Mouse (Mus musculus): ENCODE results near the gene Nrxn3. TPM values are rescaled to one million over a fixed set of nuclear protein-coding genes. Genes with fewer than 3 reads are reported as not detected.
A peak's percentile ranks its signal among the peaks of the same experiment; 100 is the strongest.

Gene Nrxn3
- polyA plus RNA-seq (2016; fragmentation: Nextera tagmentation; extraction: Ambion mirVana) = 3.7 and 4.8 TPM in 2 replicates

DNA sequence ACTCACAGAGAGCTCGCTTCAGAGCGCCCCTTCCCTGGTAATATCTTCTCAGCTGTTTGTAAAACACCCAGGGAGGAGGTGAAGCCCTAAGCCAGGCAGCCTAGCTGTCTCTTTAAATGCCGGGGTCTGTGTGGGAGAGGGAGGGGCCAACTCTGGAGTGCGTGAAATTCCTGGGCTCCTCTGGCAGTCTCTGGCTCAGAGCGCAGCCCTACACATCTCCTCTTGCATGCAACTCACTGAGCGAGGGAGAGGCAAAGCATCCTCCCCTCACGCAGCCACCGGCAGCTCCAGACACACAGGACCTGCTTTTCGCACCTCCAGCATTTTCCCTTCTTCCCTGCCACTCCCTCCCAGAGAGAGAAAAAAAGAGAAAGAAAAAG lies at the start of gene Nrxn3:
Gene Nrxn3 (plus strand): TSS at position 186 of the 380 bp plus-strand sequence.
- DNase-seq (ENCODE audit: low spot score) = peak; percentile 84
- Histone ChIP-seq H3K27ac (no peak within 1 kb of the TSS), H3K9me3 (no peaks in the 10 kb centered on the region), H3K36me3 (no peaks in the 10 kb centered on the region), H3K27me3 (ENCODE audit: insufficient read depth, poor library complexity, severe bottlenecking) (no peaks in the 10 kb centered on the region), H3K4me3 (peak within 1 kb of the TSS; percentile 48), H3K4me1 (0 out of 2 replicates have a peak, but pooled peaks cover 5% of the 10 kb centered on the region)
- under 1% methylated on average over 9 of the region's 9 CpGs for WGBS

DNA sequence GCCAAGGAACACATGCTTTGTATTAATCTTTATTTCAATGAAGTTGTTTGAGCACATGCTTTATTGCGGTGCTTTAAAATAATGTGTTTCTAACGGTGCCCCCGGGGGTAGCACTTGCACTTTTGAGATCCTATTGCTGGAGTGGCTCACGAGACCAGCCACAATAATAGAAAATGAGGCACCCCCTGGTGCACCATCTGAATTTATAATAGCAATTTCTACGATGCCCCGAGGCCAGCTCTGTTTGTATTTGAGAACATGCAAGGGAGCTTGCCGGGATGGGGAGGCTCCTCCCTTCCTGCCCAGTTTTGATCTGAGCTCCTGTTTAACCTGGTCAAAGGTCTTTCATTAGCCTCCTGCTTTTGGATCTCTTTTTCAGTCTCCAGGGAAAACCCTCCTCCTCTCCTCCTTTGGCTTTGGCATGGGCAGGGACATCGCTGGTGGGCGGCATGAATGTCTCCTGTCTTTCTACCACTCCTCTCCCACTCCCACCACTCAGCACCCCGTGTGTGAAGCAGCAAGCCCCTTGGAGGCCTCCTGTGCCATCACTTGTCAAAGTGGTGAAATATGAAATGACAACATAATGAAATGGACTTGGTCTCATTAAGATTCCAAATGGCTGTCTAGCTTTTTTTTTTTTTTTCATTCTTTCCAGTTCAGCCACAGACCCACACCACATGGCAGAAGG lies 18.4 kb upstream of the Nrxn3 start:
- Histone ChIP-seq H3K27me3 (ENCODE audit: insufficient read depth, poor library complexity, severe bottlenecking) (no peaks in the 10 kb centered on the region), H3K36me3 (no peaks in the 10 kb centered on the region), H3K9me3 (no peaks in the 10 kb centered on the region), H3K27ac (no peak overlapping the region), H3K4me3 (no peak overlapping the region), H3K4me1 (no peaks in the 10 kb centered on the region)
- 75% methylated on average over 10 of the region's 10 CpGs for WGBS
- DNase-seq (ENCODE audit: low spot score) = no peak

DNA sequence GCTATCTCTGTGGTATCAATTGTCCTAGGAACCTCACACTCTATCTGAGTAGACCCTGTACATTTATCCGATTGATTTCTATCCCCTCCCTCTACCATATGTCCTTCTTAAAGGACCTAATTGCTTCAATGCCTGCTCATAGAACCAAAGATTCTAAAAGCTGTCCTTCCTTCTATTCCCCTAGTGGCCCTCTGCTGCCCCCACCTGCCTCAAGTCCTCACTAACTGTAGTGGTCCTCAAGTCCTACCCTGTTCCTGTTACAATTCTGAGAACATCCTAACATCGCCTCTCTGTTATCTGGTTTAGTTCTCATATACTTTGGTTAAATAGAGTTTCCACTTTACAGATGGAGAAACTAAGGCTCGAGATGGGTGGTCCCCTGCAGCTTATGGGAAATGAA lies 16.7 kb upstream of the Nrxn3 start:
- no peaks in the 10 kb centered on the region for H3K36me3 ChIP-seq
- 61% methylated on average over 3 of the region's 3 CpGs for WGBS
- no peak for DNase-seq (ENCODE audit: low spot score)
- H3K27ac ChIP-seq = no peak overlapping the region
- H3K4me1 ChIP-seq = no peaks in the 10 kb centered on the region
- no peaks in the 10 kb centered on the region for H3K9me3 ChIP-seq
- H3K4me3 ChIP-seq = no peak overlapping the region
- no peaks in the 10 kb centered on the region for H3K27me3 ChIP-seq (ENCODE audit: insufficient read depth, poor library complexity, severe bottlenecking)

DNA sequence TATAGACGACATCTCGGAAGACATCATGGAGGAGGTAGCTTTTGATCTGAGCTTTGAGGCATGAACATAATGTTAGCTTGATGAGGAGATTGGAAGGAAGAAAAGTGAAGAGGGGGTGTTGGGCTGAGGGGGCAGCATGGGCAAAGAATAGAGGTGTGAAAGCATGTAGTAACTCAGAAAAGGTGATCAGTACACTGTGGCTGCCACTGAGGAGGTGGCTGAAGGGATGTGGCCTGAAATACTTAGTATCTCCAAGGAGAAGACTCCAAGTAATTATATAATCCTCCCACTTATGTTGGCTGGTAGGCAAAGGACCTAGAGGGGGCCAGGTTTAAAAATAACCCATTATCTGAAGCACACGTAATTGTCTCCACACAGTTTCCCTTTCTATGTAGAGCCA lies 14.9 kb upstream of the Nrxn3 start:
- H3K36me3 ChIP-seq = no peaks in the 10 kb centered on the region
- no peaks in the 10 kb centered on the region for H3K27me3 ChIP-seq (ENCODE audit: insufficient read depth, poor library complexity, severe bottlenecking)
- DNase-seq (ENCODE audit: low spot score) = no peak
- H3K9me3 ChIP-seq = no peaks in the 10 kb centered on the region
- H3K4me3 ChIP-seq = no peak overlapping the region
- 67% methylated on average over 3 of the region's 3 CpGs for WGBS
- no peak overlapping the region for H3K27ac ChIP-seq
- H3K4me1 ChIP-seq = no peaks in the 10 kb centered on the region

DNA sequence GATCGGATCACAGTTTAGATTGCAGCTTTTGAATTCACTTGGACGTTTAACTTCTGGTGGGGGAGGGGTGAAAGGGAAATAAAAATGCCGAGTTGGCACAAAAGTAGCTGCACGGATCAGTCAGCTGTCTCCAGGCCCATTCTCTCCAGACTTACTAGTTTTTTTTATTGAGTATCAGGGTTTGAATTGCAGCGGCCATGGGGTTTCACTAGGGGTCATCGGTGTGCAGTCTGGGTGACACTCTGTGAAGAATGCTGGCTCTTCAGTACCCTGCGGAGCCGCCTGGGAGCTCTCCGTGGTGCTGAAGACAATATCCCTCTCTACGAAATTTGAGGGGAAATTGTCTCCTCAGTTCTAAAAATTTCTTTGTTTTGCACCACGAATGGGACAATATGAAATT lies 13.5 kb upstream of the Nrxn3 start:
- no peak overlapping the region for H3K27ac ChIP-seq
- no peak overlapping the region for H3K4me3 ChIP-seq
- WGBS = 10% methylated on average over 11 of the region's 11 CpGs
- no peaks in the 10 kb centered on the region for H3K9me3 ChIP-seq
- peak; percentile 83 for DNase-seq (ENCODE audit: low spot score)
- H3K4me1 ChIP-seq = no peaks in the 10 kb centered on the region
- no peaks in the 10 kb centered on the region for H3K36me3 ChIP-seq
- no peaks in the 10 kb centered on the region for H3K27me3 ChIP-seq (ENCODE audit: insufficient read depth, poor library complexity, severe bottlenecking)

DNA sequence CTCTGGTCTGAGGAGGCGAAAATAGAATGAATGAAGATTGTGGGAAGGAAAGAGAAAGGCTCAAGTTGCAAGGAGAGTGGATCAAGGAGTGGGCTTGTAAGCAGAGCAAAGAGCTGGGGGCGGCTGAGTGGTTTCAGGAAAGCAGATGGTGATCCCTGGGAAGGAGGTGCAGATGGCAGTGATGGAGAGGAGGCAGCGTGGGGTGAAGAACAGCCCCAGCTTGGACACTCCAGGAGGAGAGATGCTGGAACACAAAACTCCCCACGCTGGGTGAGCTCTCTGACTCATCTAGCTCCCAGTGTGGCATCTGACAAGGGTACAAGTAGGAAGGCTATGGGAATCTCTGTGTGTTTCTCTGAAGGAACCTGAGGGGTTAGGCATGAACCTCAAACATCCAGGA lies 9.2 kb upstream of the Nrxn3 start:
- 55% methylated on average over 4 of the region's 4 CpGs for WGBS
- Histone ChIP-seq H3K4me3 (no peak overlapping the region), H3K4me1 (no peaks in the 10 kb centered on the region), H3K27ac (no peak overlapping the region), H3K9me3 (no peaks in the 10 kb centered on the region), H3K27me3 (ENCODE audit: insufficient read depth, poor library complexity, severe bottlenecking) (no peaks in the 10 kb centered on the region), H3K36me3 (no peaks in the 10 kb centered on the region)
- no peak for DNase-seq (ENCODE audit: low spot score)

DNA sequence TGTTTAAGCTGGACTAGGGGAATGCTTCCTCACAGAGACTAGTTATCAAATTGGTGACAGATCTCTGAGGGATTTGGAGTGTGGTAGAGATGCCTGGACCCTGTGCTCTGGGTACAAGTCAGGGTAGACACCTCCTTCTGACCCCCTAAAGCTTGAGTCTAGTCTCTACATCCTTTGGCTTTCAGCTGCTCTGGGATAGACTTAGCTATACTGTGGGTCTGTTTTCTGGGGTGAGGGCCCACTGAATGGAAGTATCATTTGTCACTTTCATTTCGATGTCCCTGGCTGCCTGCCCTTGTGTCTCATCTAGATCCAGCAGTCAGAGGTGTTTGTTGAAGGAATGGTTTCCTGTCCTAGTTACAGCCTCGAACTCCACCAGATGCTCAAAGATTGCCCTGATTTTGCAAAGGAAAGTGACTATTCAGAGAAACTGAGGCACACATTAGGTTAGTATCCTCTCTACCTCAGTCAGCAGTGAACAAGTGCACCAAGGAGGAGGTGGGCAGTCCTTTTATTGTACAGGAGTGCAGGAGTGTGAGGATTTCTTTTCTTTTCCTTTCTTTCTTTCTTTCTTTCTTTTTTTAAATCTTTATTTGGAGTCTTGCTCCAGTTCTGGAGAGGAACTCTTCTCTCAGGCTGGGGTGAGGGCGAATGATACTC lies 515 bp upstream of the Nrxn3 start:
- peak overlapping the region; percentile 48; the same call in 1 of the 2 replicates for H3K4me3 ChIP-seq

DNA sequence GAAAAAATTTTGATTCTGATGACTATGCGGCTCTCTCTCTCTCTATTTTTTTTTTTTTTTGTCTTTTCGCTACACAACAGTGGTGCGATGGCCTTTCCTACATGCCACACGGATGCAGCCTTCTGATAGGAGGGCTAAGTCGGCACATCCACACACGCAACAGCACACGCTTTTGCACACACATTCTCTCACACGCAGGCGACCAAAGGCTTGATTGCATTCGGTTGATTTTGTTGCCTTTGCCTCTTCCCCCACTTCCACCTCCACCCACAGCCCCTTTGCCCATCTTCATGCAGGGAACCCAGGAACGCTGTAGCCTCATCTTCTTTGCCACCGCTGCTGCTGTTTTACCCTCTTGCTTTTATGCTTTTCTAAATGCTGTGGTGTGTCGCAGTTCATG lies 3.6 kb downstream of the Nrxn3 start:
- no peak overlapping the region for H3K27ac ChIP-seq
- H3K36me3 ChIP-seq = no peaks in the 10 kb centered on the region
- H3K4me1 ChIP-seq = 0 out of 2 replicates have a peak, but pooled peaks cover 5% of the 10 kb centered on the region
- H3K4me3 ChIP-seq = no peak overlapping the region
- DNase-seq (ENCODE audit: low spot score) = no peak
- no peaks in the 10 kb centered on the region for H3K27me3 ChIP-seq (ENCODE audit: insufficient read depth, poor library complexity, severe bottlenecking)
- WGBS = 91% methylated on average over 13 of the region's 13 CpGs
- no peaks in the 10 kb centered on the region for H3K9me3 ChIP-seq

More for the DNA sequence above, 515 bp upstream of the Nrxn3 start:
- Histone ChIP-seq H3K4me1 (0 out of 2 replicates have a peak, but pooled peaks cover 5% of the 10 kb centered on the region), H3K9me3 (no peaks in the 10 kb centered on the region), H3K27me3 (ENCODE audit: insufficient read depth, poor library complexity, severe bottlenecking) (no peaks in the 10 kb centered on the region), H3K36me3 (no peaks in the 10 kb centered on the region), H3K27ac (no peak overlapping the region)
- 24% methylated on average over 3 of the region's 3 CpGs for WGBS
- DNase-seq (ENCODE audit: low spot score) = no peak

DNA sequence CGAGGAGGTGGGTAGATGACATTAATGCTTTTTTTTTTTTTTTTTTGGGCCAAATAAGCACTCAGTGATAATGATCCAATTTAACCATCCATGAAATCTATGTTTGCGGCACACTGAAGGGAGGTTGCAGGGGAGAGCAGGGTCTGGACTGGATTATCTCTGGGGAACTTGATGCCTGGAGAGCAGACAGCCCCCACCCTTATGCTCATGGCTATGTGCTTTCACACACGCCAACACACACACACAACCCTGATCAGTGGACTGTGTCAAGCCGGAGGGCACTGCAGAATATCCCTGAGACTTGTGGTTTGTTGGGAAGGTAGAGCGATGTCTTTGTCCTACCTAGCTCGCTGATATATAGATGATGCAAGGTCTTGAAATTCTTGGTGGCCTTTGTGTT lies 4.1 kb downstream of the Nrxn3 start:
- Histone ChIP-seq H3K27ac (no peak overlapping the region), H3K9me3 (no peaks in the 10 kb centered on the region), H3K4me1 (0 out of 2 replicates have a peak, but pooled peaks cover 5% of the 10 kb centered on the region), H3K4me3 (no peak overlapping the region), H3K27me3 (ENCODE audit: insufficient read depth, poor library complexity, severe bottlenecking) (no peaks in the 10 kb centered on the region), H3K36me3 (no peaks in the 10 kb centered on the region)
- WGBS = 80% methylated on average over 6 of the region's 6 CpGs
- no peak for DNase-seq (ENCODE audit: low spot score)

DNA sequence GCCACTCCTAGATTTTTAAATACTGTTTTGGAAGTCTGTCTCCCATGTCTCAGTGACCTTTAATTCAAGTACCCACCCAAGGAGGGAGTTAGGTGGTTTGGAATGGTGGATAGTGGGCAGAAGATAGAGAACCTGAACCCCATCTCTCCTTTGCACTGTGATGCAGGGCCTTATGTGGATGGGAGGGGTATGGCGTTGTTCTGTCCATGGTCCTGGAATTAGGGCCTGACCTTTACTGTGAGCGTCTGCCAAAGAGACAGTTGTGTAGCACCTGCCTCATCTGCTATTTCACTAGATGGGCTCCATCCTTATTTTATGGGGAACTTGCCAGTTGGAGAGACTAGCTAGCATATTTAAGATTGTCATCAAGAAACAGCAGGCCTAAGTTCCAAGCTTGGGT lies 8.0 kb downstream of the Nrxn3 start:
- H3K4me3 ChIP-seq = no peak overlapping the region
- DNase-seq (ENCODE audit: low spot score) = no peak
- H3K36me3 ChIP-seq = no peaks in the 10 kb centered on the region
- no peaks in the 10 kb centered on the region for H3K4me1 ChIP-seq
- no peak overlapping the region for H3K27ac ChIP-seq
- 36% methylated on average over 2 of the region's 2 CpGs for WGBS
- no peaks in the 10 kb centered on the region for H3K9me3 ChIP-seq
- H3K27me3 ChIP-seq (ENCODE audit: insufficient read depth, poor library complexity, severe bottlenecking) = no peaks in the 10 kb centered on the region

DNA sequence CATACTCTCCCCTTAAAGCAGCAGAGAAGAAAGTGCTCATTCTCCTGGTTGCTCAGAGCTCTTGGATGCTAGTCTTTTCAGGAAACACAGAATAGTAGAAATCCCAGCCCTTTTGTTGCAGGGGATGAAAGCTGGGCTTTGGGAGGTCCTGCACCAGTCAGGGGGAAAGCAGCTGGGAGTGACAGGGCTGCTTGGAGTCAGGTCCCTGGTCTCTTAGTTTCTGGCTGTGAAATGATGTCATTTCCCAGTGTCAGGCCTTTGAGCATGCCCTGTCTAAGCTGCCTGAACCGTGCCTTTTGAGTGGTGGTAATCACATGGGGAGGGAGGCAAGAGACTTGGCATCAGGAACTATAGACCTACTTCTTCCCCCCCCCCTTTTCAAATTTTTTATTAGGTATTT lies 12.4 kb downstream of the Nrxn3 start:
- no peak for DNase-seq (ENCODE audit: low spot score)
- H3K36me3 ChIP-seq = no peaks in the 10 kb centered on the region
- 36% methylated on average over 1 of the region's 1 CpGs for WGBS
- H3K4me1 ChIP-seq = no peaks in the 10 kb centered on the region
- no peaks in the 10 kb centered on the region for H3K27me3 ChIP-seq (ENCODE audit: insufficient read depth, poor library complexity, severe bottlenecking)
- no peaks in the 10 kb centered on the region for H3K9me3 ChIP-seq
- H3K27ac ChIP-seq = no peak overlapping the region
- H3K4me3 ChIP-seq = no peak overlapping the region

DNA sequence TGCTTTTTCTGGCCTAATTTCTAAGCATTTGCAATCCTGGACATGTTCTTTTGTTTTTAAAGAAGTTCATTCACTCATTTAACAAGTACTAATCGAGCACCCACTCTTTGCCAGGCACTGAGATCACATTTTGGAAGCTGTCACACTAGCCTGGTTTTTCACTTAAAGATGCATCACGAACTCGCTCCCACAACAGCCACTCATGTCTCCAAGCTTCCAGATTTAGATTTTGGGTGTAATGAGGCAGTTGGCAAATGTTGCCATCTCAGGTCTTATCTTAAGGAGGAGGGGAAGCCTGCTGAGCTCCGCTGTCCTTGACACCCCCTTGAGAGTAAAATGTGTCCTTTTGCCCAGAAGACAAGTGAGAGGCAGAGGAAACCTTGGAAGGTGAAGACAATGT lies 14.4 kb downstream of the Nrxn3 start:
- no peak for DNase-seq (ENCODE audit: low spot score)
- WGBS = 61% methylated on average over 4 of the region's 4 CpGs
- no peaks in the 10 kb centered on the region for H3K27me3 ChIP-seq (ENCODE audit: insufficient read depth, poor library complexity, severe bottlenecking)
- H3K4me1 ChIP-seq = no peaks in the 10 kb centered on the region
- no peaks in the 10 kb centered on the region for H3K36me3 ChIP-seq
- no peak overlapping the region for H3K4me3 ChIP-seq
- no peaks in the 10 kb centered on the region for H3K9me3 ChIP-seq
- H3K27ac ChIP-seq = no peak overlapping the region

DNA sequence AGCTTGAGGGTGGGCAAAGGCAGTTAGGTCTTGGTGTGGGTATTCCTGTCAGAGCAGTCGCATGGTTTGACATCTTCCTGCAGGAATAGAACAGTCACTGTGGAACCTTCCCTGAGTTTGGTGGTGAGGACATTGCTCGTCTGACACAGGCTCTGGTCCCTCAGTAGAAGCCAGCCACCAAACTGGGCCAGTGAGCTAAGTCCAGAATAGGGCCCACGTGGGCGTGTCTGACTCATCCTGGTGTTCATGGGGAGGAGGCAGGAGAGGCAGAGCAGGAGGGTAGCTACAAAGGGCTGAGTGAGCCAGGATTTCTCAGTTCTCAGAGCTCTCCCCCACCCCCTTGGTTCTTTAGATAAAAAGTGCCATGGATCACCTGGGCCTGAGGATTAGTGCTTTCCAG lies 15.9 kb downstream of the Nrxn3 start:
- no peak overlapping the region for H3K27ac ChIP-seq
- H3K4me3 ChIP-seq = no peak overlapping the region
- H3K9me3 ChIP-seq = no peaks in the 10 kb centered on the region
- no peaks in the 10 kb centered on the region for H3K27me3 ChIP-seq (ENCODE audit: insufficient read depth, poor library complexity, severe bottlenecking)
- DNase-seq (ENCODE audit: low spot score) = no peak
- H3K36me3 ChIP-seq = no peaks in the 10 kb centered on the region
- whole genome bisulfite sequencing = 64% methylated on average over 4 of the region's 4 CpGs
- H3K4me1 ChIP-seq = no peaks in the 10 kb centered on the region
